Mouse (Mus musculus): ENCODE results near the gene Sphk1. TPM values are rescaled to one million over a fixed set of nuclear protein-coding genes. Genes with fewer than 3 reads are reported as not detected.

Sphk1 gene
- polyA plus RNA-seq, 1 experiment from 2014 or later, result 11.0 TPM

DNA sequence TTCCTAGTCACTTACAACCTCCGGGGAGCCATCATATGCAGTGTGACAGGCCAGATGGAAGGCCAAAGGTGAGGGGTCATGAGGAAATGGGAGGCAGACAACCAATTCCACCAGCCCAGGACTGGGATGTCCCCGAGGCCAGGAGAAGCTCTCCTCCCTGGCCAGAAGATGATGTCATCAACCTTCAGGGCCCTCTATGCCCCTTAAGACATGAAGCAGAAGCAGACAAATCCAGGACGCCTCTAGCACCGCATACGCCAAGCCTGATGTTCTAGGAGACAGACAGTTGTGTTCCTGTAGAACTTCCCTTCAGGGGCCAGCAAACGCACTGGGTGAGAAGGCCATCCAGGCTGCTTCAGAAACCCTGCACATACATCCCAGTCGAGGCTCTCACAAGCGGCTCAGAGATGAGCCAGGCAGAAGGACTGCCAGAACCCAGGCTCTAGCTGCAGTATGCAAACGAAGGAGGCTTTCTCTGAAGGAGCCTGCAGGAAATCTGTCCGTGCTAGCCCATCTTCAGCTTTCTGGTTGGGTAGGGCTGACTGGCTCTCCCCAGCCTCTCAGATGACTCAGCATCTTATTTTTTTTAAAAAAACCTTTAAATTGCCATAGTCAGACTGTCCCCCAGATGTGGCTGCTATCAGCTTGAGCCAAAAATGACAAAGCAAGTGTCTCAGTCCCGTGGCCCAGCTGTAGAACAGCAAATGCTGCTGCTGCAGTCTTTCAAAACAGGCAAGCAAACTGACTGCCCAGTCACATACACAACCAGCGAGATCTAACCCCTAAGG lies 42.2 kb downstream of the Sphk1 start:
- Histone ChIP-seq H3K9ac (no peak overlapping the region), H3K4me2 (no peak overlapping the region), H3K4me1 (replicated peaks) (peaks cover 68% of the 10 kb centered on the region), H3K9me3 (no peaks in the 10 kb centered on the region), H3K27ac (replicated peaks) (peak overlapping the region; percentile 17; the same call in 1 of the 2 replicates), H3K4me3 (no peak overlapping the region), H3K27me3 (no peaks in the 10 kb centered on the region), H3K36me3 (no peaks in the 10 kb centered on the region)
- no peak for ATAC-seq (ENCODE audit: low FRiP score, low read depth)
- 56% methylated on average over 12 of the region's 12 CpGs for WGBS

DNA sequence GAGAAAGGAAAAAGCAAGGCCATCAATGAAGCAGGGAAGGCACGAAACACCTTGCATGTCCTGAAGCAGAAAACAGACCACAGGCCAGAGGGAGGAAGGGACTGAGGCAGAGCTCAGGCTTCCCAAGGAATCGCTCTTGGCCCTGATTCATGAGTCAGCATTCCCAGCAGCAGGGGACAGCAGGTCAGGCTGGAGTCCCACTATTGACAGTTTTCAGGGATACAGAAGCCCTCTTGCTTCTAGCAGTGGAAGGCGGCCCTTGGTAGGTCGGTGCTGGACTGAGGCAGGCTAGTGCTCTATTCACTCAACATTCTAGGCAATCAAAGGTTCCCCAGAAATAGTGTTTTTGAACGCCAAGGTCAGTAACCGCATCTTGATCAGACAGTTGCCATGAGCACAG lies 43.8 kb downstream of the Sphk1 start:
- Histone ChIP-seq H3K4me2 (no peak overlapping the region), H3K9ac (no peak overlapping the region), H3K27me3 (no peaks in the 10 kb centered on the region), H3K4me1 (replicated peaks) (peaks cover 82% of the 10 kb centered on the region), H3K36me3 (no peaks in the 10 kb centered on the region), H3K27ac (replicated peaks) (no peak overlapping the region; the same call in 1 of the 2 replicates), H3K9me3 (no peaks in the 10 kb centered on the region), H3K4me3 (no peak overlapping the region)
- no peak for ATAC-seq (ENCODE audit: low FRiP score, low read depth)
- WGBS, result 51% methylated on average over 6 of the region's 6 CpGs

DNA sequence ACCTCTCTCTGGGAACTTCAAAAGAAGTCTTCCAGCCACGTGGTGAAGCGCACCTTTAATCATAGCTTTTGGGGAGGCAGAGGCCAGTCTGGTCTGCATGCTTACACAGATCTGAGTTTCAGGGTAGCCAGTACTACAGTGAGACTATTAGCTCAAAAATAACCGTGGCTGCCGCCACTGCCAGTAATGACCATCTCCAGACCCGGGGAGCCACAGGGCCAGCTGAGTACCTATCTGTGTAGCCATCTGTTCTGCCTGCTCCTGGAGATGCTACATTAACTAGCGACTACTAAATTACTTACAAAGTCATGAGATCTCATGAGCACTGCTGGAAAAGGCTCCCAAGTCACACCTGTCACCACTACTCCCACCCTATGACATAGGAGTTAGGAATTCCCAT lies 44.3 kb downstream of the Sphk1 start:
- H3K27ac ChIP-seq (replicated peaks), result no peak overlapping the region

GRCm38 (mm10) chr11:116575396-116575795 lies 44.7 kb downstream of the Sphk1 start:
- no peak for ATAC-seq (ENCODE audit: low FRiP score, low read depth)
- 73% methylated on average over 2 of the region's 2 CpGs for WGBS

More for the DNA sequence above, 44.3 kb downstream of the Sphk1 start:
- Histone ChIP-seq H3K4me2 (no peak overlapping the region), H3K4me3 (no peak overlapping the region), H3K4me1 (replicated peaks) (peaks cover 87% of the 10 kb centered on the region), H3K27me3 (no peaks in the 10 kb centered on the region), H3K36me3 (no peaks in the 10 kb centered on the region), H3K9me3 (no peaks in the 10 kb centered on the region), H3K9ac (no peak overlapping the region)
- 55% methylated on average over 6 of the region's 6 CpGs for WGBS
- ATAC-seq (ENCODE audit: low FRiP score, low read depth), result no peak

DNA sequence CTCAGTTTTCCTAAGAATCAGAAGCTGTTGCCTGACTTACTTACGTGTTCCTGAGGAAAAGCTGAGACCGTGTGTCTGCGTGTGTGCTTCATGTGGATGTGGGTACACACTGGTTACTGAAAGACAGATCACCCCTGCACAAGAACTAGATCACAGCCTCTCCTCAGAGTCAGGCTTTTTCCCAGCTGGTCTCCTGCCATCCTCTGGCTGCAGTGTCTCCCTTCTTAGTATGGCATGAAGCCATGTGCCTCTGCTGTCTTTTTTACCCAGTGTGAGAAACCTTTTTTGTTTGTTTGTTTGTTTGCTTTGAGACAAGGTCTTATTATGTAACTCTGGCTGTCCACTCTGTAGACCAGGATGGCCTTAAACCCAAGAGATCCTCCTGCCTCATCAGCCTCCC lies 48.6 kb downstream of the Sphk1 start:
- Histone ChIP-seq H3K4me1 (replicated peaks) (peaks cover 55% of the 10 kb centered on the region), H3K9me3 (no peaks in the 10 kb centered on the region), H3K36me3 (no peaks in the 10 kb centered on the region), H3K4me3 (no peak overlapping the region; the same call in 1 of the 2 replicates), H3K9ac (0 out of 2 replicates have a peak overlapping the region, but pooled peaks have one; percentile 17), H3K4me2 (peak overlapping the region; percentile 66), H3K27me3 (no peaks in the 10 kb centered on the region), H3K27ac (replicated peaks) (no peak overlapping the region; the same call in 1 of the 2 replicates)
- WGBS, result 92% methylated on average over 3 of the region's 3 CpGs
- no peak for ATAC-seq (ENCODE audit: low FRiP score, low read depth)

More at GRCm38 (mm10) chr11:116575396-116575795, 44.7 kb downstream of the Sphk1 start:
- Histone ChIP-seq H3K4me1 (replicated peaks) (peaks cover 89% of the 10 kb centered on the region), H3K9me3 (no peaks in the 10 kb centered on the region), H3K4me2 (no peak overlapping the region), H3K36me3 (no peaks in the 10 kb centered on the region), H3K9ac (no peak overlapping the region), H3K27me3 (no peaks in the 10 kb centered on the region), H3K27ac (replicated peaks) (no peak overlapping the region), H3K4me3 (no peak overlapping the region)

- H3K27me3 ChIP-seq, result no peaks in the 10 kb centered on the region
- peak overlapping the region; percentile 66 for H3K4me2 ChIP-seq
- WGBS, result 22% methylated on average over 10 of the region's 10 CpGs
- no peak for ATAC-seq (ENCODE audit: low FRiP score, low read depth)
- peak overlapping the region; percentile 89 for H3K27ac ChIP-seq (replicated peaks)
- no peaks in the 10 kb centered on the region for H3K36me3 ChIP-seq
- H3K9ac ChIP-seq, result peak overlapping the region; percentile 86
- H3K9me3 ChIP-seq, result no peaks in the 10 kb centered on the region
- peak overlapping the region; percentile 66 for H3K4me3 ChIP-seq
- H3K4me1 ChIP-seq (replicated peaks), result peaks cover 46% of the 10 kb centered on the region
Observed at GRCm38 (mm10) chr11:116580031-116580652, 49.4 kb downstream of the Sphk1 start.

GRCm38 (mm10) chr11:116580711-116581375 lies 50.1 kb downstream of the Sphk1 start:
- Histone ChIP-seq H3K4me3 (peak overlapping the region; percentile 66), H3K27me3 (no peaks in the 10 kb centered on the region), H3K9ac (peak overlapping the region; percentile 86), H3K4me2 (peak overlapping the region; percentile 66), H3K9me3 (no peaks in the 10 kb centered on the region), H3K36me3 (no peaks in the 10 kb centered on the region), H3K27ac (replicated peaks) (peak overlapping the region; percentile 89), H3K4me1 (replicated peaks) (peaks cover 39% of the 10 kb centered on the region)
- peak; percentile 78 for ATAC-seq (ENCODE audit: low FRiP score, low read depth)
- WGBS, result 0% methylated on average over 79 of the region's 91 CpGs

DNA sequence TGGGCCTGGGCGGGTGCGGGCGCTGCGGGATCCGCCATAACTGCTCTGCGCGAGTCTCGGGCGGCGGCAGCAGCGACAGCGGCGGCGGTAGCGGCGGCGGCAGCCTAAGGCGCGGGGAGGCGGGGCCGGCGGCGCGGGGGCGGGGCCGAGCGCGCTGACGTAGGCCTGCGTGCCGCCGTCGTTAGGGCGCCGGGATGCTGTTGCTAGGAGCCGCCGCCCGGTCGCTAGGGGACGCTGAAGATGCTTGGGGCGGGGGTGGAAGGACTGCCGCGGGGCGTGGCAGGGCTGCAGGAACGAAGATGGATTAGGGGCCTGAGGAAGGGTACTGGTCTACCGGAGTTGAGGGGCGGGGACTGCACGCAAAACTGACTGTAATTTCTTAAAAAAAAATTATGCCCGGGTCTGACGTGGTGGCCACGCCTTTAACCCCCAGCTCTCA lies 50.7 kb downstream of the Sphk1 start, which contains the start of gene Ube2o:
Gene Ube2o, minus strand, starts transcription at position 72 of the 439 bp plus-strand sequence.
- WGBS, result 1% methylated on average over 25 of the region's 51 CpGs
- Histone ChIP-seq H3K4me2 (peak within 1 kb of the TSS; percentile 66), H3K36me3 (no peaks in the 10 kb centered on the region), H3K4me1 (replicated peaks) (peaks cover 34% of the 10 kb centered on the region), H3K9me3 (no peaks in the 10 kb centered on the region), H3K9ac (peak within 1 kb of the TSS; percentile 86), H3K4me3 (peak within 1 kb of the TSS; percentile 66), H3K27me3 (no peaks in the 10 kb centered on the region), H3K27ac (replicated peaks) (peak within 1 kb of the TSS; percentile 89)
- ATAC-seq (ENCODE audit: low FRiP score, low read depth), result peak; percentile 89

- Histone ChIP-seq H3K27me3 (no peaks in the 10 kb centered on the region), H3K36me3 (no peaks in the 10 kb centered on the region), H3K4me3 (no peak overlapping the region), H3K4me2 (no peak overlapping the region), H3K27ac (replicated peaks) (no peak overlapping the region), H3K4me1 (replicated peaks) (peaks cover 14% of the 10 kb centered on the region), H3K9me3 (no peaks in the 10 kb centered on the region), H3K9ac (no peak overlapping the region)
- ATAC-seq (ENCODE audit: low FRiP score, low read depth), result no peak
- 94% methylated on average over 6 of the region's 6 CpGs for WGBS
Observed at GRCm38 (mm10) chr11:116585682-116586081, 55.0 kb downstream of the Sphk1 start.

Data from hindbrain, embryonic 15.5 days (tissue).